Mouse (Mus musculus) hindbrain, embryonic 11.5 days (tissue): ENCODE data around the gene Gm20715. TPM values are rescaled to one million over a fixed set of nuclear protein-coding genes. Genes with fewer than 3 reads are reported as not detected.

Experiments
- ATAC-seq: fragments of 200-750 bp; cut with Nextera tagmentation; 2 replicates; pipeline ENCODE4 v1.8.0; 2017; ENCODE audit warnings: mild to moderate bottlenecking, moderate TSS enrichment, moderate library complexity; ENCODE audit not compliant: low FRiP score
- DNase-seq: peaks from one replicate; pipeline ENCODE4 v3.0.0-alpha.2; 2015; ENCODE audit warnings: low spot score
- H3K27ac ChIP-seq: fragments of 300-500 bp; sonication (generic); 2 replicates; pipeline ENCODE4 v1.5.1; 2014; ENCODE audit warnings: mild to moderate bottlenecking, low read depth, low read length
- H3K27me3 ChIP-seq: fragments of 300-500 bp; sonication (generic); 2 replicates; pipeline ENCODE4 v1.6.1; 2014; ENCODE audit warnings: mild to moderate bottlenecking, low read length, moderate library complexity, mixed read lengths; ENCODE audit not compliant: control insufficient read depth, insufficient read depth
- H3K36me3 ChIP-seq: fragments of 300-500 bp; sonication (generic); 2 replicates; pipeline ENCODE4 v1.6.1; 2014; ENCODE audit warnings: mild to moderate bottlenecking, low read length, moderate library complexity, mixed read lengths; ENCODE audit not compliant: control insufficient read depth, insufficient read depth
- H3K4me1 ChIP-seq: fragments of 300-500 bp; sonication (generic); replicated peaks from 2 replicates; pipeline ENCODE4 v1.6.1; 2014; ENCODE audit warnings: low read length, mixed read lengths; ENCODE audit not compliant: control insufficient read depth, insufficient read depth
- H3K4me2 ChIP-seq: fragments of 300-500 bp; sonication (generic); replicated peaks from 2 replicates; pipeline ENCODE4 v1.6.1; 2014; ENCODE audit warnings: mild to moderate bottlenecking, low read depth, low read length
- H3K4me3 ChIP-seq: fragments of 300-500 bp; sonication (generic); 2 replicates; pipeline ENCODE4 v1.5.1; 2014; ENCODE audit warnings: low read depth, low read length
- H3K9ac ChIP-seq: fragments of 300-500 bp; sonication (generic); 2 replicates; pipeline ENCODE4 v1.6.1; 2014; ENCODE audit warnings: low read depth, low read length
- H3K9me3 ChIP-seq: fragments of 300-500 bp; sonication (generic); 2 replicates; pipeline ENCODE4 v1.6.1; 2016; ENCODE audit warnings: low read length; ENCODE audit not compliant: control insufficient read depth
- WGBS: fragments of 180-500 bp; shearing (Covaris S2); extraction: QIAGEN DNeasy Blood & Tissue Kit; methylation state at CpG from one replicate; pipeline ENCODE4 v1.1.7; 2014; 5-methylcytosine and 5-hydroxymethylcytosine counted together
- polyA plus RNA-seq: library from polyadenylated mRNA; unstranded; fragments of >200 nt; fragmentation: Nextera tagmentation; extraction: Ambion mirVana; gene quantifications from 2 replicates; pipeline ENCODE4 v1.2.1, GENCODE M21; 2014

Gene Gm20715
- polyA plus RNA-seq, 1 experiment from 2014 or later: not detected

DNA sequence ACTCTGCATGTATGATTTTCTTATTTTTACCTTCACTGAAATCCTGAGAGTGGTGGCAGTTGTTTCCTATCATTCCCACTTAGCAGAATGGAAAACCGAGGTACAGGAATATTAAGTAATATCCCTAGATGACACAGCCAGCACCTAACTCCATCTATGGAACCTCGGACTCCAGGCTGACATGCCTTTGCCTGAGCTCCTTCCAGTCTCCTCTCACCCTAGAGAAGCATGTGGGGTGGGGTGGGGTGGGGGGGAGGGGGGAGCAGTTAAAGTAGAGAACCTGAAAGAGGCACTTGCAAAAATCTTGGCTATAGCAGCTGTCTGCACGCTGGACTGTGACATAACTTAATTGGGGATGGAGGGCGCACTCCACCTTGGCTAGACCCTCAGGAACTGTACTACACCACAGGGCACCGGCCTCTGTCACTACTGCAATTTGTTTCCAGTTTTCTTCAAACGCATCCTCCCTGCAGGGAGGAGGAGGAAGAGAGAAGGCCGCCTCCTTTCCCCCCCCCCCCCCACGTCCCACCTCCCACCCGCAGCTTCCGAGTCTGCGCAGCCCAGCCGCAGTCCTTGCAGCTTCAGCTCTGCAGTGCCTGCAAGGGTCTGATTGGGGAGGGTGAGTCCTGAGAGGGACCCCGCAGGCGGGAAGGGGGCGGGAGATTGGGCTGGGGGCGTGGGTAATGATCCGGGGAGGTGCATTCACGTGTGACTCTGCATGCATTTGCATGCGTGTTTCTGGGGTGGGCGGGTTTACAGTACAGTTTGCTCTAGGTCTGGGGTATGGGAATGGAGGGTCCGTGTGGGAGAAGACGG is 4.8 kb downstream of the Gm20715 start:
- peak overlapping the region; percentile 19 for H3K4me3 ChIP-seq
- whole genome bisulfite sequencing: 6% methylated on average over 20 of the region's 22 CpGs
- DNase-seq: peak; percentile 6

DNA sequence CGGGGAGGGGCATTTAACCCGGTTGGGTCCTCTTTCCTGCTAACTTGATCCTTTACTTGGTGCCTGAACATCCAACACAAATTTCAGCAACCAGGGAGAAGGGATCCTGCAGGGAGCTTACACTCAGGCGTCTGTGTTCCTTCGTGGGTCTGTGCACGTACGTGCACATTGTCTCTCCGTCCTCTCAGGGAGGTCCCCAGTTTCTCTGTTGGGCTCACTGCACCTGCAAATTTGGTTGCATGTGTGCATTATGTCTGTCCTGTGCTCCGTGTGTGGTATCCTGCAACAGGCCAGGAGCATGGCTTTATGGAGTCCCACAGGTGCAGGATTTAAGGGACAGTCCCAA is 5.3 kb downstream of the Gm20715 start:
- peak; percentile 29 for ATAC-seq
- H3K27me3 ChIP-seq: no peaks in the 10 kb centered on the region
- no peaks in the 10 kb centered on the region for H3K36me3 ChIP-seq
- no peak for DNase-seq
- peak overlapping the region; percentile 23 for H3K4me2 ChIP-seq
- H3K4me1 ChIP-seq: no peaks in the 10 kb centered on the region
- peak overlapping the region; percentile 19; the same call in 1 of the 2 replicates for H3K4me3 ChIP-seq
- no peak overlapping the region for H3K9ac ChIP-seq
- H3K27ac ChIP-seq: no peak overlapping the region
- no peaks in the 10 kb centered on the region for H3K9me3 ChIP-seq
- 17% methylated on average over 8 of the region's 8 CpGs for WGBS

More for the DNA sequence above, 4.8 kb downstream of the Gm20715 start:
- peak overlapping the region; percentile 23 for H3K4me2 ChIP-seq
- no peaks in the 10 kb centered on the region for H3K4me1 ChIP-seq
- no peaks in the 10 kb centered on the region for H3K36me3 ChIP-seq
- no peaks in the 10 kb centered on the region for H3K27me3 ChIP-seq
- ATAC-seq: peak; percentile 77
- H3K27ac ChIP-seq: no peak overlapping the region
- no peaks in the 10 kb centered on the region for H3K9me3 ChIP-seq
- H3K9ac ChIP-seq: no peak overlapping the region

DNA sequence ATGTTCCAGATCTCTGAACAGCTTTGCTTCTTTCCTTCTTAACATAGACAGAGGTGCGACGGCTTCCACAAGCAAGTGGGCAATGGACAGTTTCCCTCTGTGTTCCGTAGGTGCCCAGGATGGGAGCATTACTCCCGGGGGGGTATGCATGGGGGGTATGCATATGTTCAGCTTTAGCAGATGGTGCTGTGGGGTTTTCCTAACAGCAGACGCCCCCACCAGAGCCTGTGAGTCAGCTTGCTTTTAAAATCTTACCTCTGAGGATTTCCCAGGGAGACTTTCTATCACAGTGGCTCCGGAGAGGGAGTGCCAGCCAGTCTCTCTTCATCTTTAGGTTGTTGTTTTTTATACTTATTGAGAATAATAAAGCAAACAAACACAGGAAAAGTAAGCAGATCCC is 9.8 kb downstream of the Gm20715 start:
- ATAC-seq (no peak), DNase-seq (no peak)
- no peaks in the 10 kb centered on the region for H3K36me3 ChIP-seq
- H3K4me1 ChIP-seq: no peaks in the 10 kb centered on the region
- no peaks in the 10 kb centered on the region for H3K9me3 ChIP-seq
- 79% methylated on average over 6 of the region's 6 CpGs for WGBS
- H3K4me3 ChIP-seq: no peak overlapping the region
- H3K27ac ChIP-seq: no peak overlapping the region
- no peak overlapping the region for H3K4me2 ChIP-seq
- no peaks in the 10 kb centered on the region for H3K27me3 ChIP-seq
- H3K9ac ChIP-seq: no peak overlapping the region

DNA sequence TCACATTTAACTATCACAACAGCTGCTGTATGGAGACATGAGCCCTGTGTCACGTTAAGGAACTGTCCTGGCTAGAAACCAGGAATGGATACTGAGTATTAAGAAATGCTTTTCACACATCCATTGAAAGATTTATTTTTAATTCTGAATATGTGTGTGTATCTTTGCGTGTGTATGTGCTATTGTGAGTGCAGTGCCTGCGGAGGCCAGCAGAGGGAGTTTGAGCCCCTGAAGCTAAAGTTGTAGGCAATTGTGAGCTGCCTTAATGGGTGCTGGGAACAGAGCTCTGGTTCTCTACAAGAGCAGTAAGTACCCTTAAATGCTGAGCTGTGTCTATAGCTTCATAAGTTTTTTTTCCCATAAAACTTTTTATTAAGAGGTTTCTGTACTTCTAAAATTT is 19.3 kb downstream of the Gm20715 start:
- H3K9ac ChIP-seq: no peak overlapping the region
- H3K9me3 ChIP-seq: no peaks in the 10 kb centered on the region
- H3K4me1 ChIP-seq: no peaks in the 10 kb centered on the region
- H3K27me3 ChIP-seq: no peaks in the 10 kb centered on the region
- H3K27ac ChIP-seq: no peak overlapping the region
- 90% methylated on average over 3 of the region's 3 CpGs for WGBS
- no peak for ATAC-seq
- DNase-seq: no peak
- no peaks in the 10 kb centered on the region for H3K36me3 ChIP-seq
- H3K4me2 ChIP-seq: no peak overlapping the region
- H3K4me3 ChIP-seq: no peak overlapping the region

DNA sequence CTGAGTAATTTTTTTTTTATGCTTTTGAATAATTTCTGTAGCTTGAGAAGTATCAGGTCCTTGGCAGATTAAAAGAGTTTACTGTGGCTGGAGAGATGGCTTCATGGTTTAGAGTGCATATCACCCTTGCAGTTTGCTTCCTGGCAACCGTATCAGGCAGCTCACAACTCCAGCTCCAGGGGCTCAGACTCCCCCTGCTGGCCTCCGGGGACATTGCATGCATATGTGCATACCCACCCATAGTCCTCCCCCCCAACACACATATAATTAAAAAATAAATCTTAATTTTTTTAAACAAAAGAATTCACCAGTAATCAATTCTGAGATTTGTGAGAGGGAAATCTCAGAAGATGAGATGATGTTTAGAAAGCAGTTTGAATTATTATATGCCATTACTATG is 20.3 kb downstream of the Gm20715 start:
- WGBS: 48% methylated on average over 2 of the region's 2 CpGs

DNA sequence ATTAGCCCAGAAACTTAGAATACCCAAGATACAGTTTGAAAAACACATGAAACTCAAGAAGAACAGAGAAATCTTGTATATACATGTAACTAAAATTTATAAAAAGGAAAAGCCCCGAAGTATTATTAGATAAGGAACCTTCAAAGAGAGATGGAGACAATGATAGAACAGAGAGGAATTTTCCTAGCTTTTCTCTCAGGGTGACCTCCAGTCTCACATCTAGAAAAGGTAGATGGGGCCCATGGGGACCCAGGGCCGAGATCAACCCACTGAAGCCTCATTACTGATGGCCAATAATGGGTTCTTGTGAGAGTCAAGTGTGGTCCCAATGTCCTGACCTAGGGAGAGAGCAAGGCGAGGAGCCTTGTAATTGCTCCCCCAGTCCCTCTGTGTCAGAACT is 28.3 kb downstream of the Gm20715 start, which contains the start of gene Olfr1344:
Gene Olfr1344 (plus strand): TSS at position 301 of the 400 bp plus-strand sequence.
- ATAC-seq: no peak
- no peaks in the 10 kb centered on the region for H3K36me3 ChIP-seq
- 82% methylated on average over 3 of the region's 3 CpGs for WGBS

More for the DNA sequence above, 20.3 kb downstream of the Gm20715 start:
- DNase-seq (peak; percentile 58), ATAC-seq (no peak)
- no peak overlapping the region for H3K4me2 ChIP-seq
- H3K9ac ChIP-seq: no peak overlapping the region
- no peaks in the 10 kb centered on the region for H3K36me3 ChIP-seq
- H3K27ac ChIP-seq: no peak overlapping the region
- H3K9me3 ChIP-seq: no peaks in the 10 kb centered on the region
- H3K4me3 ChIP-seq: no peak overlapping the region
- H3K27me3 ChIP-seq: no peaks in the 10 kb centered on the region
- H3K4me1 ChIP-seq: no peaks in the 10 kb centered on the region; the same call in 1 of the 2 replicates

DNA sequence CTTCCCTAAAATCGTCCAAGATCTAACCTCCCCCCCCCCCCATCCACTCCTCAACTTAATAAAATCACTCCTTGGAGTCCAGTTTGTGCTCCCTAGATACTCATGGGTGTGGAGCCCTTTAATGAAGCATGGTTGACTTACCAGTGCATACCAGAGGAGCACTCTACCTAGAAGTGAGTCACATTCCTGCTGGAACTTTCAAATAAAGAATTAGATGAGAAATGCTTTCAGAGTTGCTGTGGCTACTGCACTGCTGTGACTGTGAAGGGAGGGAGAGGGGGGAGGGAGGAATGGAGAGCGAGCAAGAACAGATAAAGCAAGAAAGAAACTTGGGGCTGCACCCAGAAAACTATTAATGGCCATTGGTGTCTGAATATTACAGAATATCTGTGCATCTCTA is 31.1 kb downstream of the Gm20715 start:
- H3K4me1 ChIP-seq: no peaks in the 10 kb centered on the region
- H3K27me3 ChIP-seq: no peaks in the 10 kb centered on the region
- DNase-seq (no peak), ATAC-seq (no peak)
- H3K4me3 ChIP-seq: no peak overlapping the region
- WGBS: 59% methylated on average over 2 of the region's 2 CpGs
- H3K4me2 ChIP-seq: no peak overlapping the region
- H3K9ac ChIP-seq: no peak overlapping the region
- H3K9me3 ChIP-seq: no peaks in the 10 kb centered on the region
- no peak overlapping the region for H3K27ac ChIP-seq
- no peaks in the 10 kb centered on the region for H3K36me3 ChIP-seq

More for the DNA sequence above, 28.3 kb downstream of the Gm20715 start, which contains the start of gene Olfr1344:
- Histone ChIP-seq H3K9ac (no peak within 1 kb of the TSS), H3K27me3 (no peaks in the 10 kb centered on the region), H3K27ac (no peak within 1 kb of the TSS), H3K9me3 (no peaks in the 10 kb centered on the region), H3K4me1 (no peaks in the 10 kb centered on the region; the same call in 1 of the 2 replicates), H3K4me3 (no peak within 1 kb of the TSS), H3K4me2 (no peak within 1 kb of the TSS)
- no peak for DNase-seq

DNA sequence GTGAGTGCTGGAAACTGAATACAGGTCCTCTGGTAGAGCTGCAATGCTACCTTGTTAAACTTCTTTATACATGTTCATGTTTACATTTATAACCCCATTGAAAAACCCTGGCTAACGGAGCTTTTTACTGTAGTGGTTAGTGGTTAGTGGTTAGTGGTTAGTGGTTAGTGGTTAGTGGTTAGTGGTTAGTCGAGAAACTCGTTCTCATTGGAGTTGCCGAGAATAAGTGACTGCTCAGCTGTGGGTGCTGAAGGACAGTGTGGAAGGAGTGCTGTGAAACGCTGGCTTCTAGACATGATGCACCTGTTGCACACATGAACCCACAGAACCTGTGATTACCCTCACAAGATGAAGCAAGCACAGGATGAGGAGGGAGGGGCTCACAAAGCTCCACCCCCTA is 37.7 kb downstream of the Gm20715 start:
- Histone ChIP-seq H3K36me3 (no peaks in the 10 kb centered on the region), H3K9me3 (no peaks in the 10 kb centered on the region), H3K27me3 (no peaks in the 10 kb centered on the region), H3K27ac (no peak overlapping the region), H3K4me2 (no peak overlapping the region), H3K4me3 (no peak overlapping the region), H3K9ac (no peak overlapping the region), H3K4me1 (no peaks in the 10 kb centered on the region)
- DNase-seq (no peak), ATAC-seq (no peak)
- WGBS: 87% methylated on average over 5 of the region's 5 CpGs

DNA sequence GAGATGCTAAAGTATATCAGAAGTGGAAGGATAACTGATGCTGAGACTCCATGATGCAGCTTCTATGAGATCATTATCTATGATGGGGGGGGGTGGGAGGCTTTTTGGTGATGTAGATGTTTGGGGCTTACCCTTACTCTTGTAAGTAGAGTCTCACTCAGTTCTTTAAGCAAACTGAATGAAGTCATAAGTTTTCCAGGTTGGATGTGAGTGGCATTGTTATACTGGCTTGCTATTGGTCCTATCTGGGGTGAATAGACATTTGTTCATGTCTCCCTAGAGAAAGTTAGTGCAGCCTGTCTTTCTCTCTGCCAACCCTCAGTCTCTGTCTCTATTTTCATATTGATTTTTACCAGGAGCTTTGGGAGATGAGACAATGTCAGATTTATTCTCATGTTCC is 45.8 kb downstream of the Gm20715 start, which contains the start of gene Olfr1336:
Gene Olfr1336 (plus strand): TSS at position 301 of the 400 bp plus-strand sequence.
- no peak for ATAC-seq
- no peak within 1 kb of the TSS for H3K27ac ChIP-seq

More for the DNA sequence above, 45.8 kb downstream of the Gm20715 start, which contains the start of gene Olfr1336:
- no peak within 1 kb of the TSS for H3K4me2 ChIP-seq
- DNase-seq: no peak
- no peaks in the 10 kb centered on the region for H3K4me1 ChIP-seq
- H3K36me3 ChIP-seq: no peaks in the 10 kb centered on the region
- H3K27me3 ChIP-seq: no peaks in the 10 kb centered on the region
- H3K9ac ChIP-seq: no peak within 1 kb of the TSS
- no peak within 1 kb of the TSS for H3K4me3 ChIP-seq
- no peaks in the 10 kb centered on the region for H3K9me3 ChIP-seq
